Mouse (Mus musculus) erythroblast, embryonic 14.5 days (primary cell): ENCODE measurements around the gene Irs1.

ENCODE experiments used
- GATA1 ChIP-seq: IDR thresholded peaks from 2 replicates; pipeline ENCODE4 v1.6.1; 2012; ENCODE audit warnings: low read length, inconsistent platforms, mixed read lengths
- TAL1 ChIP-seq: IDR thresholded peaks from 3 replicates; pipeline ENCODE4 v1.6.1; 2012; ENCODE audit warnings: low read length, inconsistent platforms, mixed read lengths

- TF ChIP-seq GATA1, result no peak
- no peak for TF ChIP-seq TAL1
Observed at GRCm38 (mm10) chr1:82328033-82328775, 37.0 kb upstream of the Irs1 start.
